Mouse (Mus musculus) cerebellum, postnatal 14 days (tissue): ENCODE data around the gene Tapbp.
"Not testable (repeated sequence)": the region's sequence is repeated elsewhere in the genome, so short reads cannot be mapped to it uniquely, and the experiment has no call there.

Experiments
- DNase-seq, 2 experiments: peaks; one replicate each; pipeline ENCODE4 v3.0.0; 2021; ENCODE audit warnings: mixed read lengths in 2 of 2

Gene Tapbp

DNA sequence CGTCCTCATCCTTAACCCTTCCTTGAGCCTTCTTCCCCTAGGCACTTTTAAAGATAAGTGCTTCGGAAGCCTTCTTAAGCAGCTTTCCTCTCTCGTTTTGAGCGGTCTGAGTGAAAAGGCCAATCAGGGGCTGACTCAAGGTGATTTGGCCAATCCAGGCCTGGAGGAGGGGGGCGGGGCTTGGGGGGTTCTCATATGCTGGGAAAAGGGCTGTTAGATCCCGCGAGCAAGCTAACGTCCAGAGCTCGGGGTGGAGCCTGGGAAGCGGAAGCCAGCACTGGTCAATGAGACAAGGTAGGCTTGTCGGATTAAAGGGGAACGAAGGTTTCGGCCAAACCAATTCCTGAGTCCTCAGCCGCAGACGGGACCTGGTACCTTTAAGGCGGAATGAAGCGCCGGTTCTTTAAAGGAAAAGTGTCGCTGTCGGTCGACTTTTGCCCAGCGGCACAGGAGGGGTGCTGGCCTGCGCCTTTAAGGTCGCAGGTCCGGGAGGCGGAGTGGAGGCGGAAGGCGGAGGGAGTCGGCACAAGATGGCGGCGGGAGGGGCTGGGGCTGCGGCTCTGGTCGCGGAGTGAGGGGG is at the start of gene Tapbp, which contains the start of gene Zbtb22:
Gene Tapbp, plus strand, starts transcription at position 229 of the 580 bp plus-strand sequence.
Gene Zbtb22, plus strand, starts transcription at position 234 of the 580 bp plus-strand sequence.
- DNase-seq: peak; percentile 98 to 99

DNA sequence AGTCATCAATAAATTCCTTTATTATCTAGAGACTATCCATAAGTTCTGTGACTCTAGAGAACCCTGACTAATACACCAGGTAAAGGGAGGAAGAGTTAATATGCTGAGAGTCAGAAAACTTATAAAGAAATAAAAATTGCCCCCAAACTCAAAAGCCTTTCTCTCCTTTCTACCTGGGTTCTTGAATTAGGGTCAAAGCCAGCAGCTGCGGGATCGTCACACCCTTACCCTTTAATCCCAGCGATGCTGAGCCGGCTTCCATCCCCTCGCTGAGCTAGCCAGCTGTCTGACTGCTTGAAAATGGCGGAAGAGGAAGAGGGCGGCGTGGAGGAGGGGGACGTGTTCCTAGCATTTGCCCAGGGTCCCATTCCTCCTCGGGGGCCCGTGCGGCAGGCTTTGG is 42.2 kb upstream of the Tapbp start, which contains the start of gene Gm7029:
Gene Gm7029, plus strand, starts transcription at position 301 of the 400 bp plus-strand sequence.
- not testable (repeated sequence) for DNase-seq

DNA sequence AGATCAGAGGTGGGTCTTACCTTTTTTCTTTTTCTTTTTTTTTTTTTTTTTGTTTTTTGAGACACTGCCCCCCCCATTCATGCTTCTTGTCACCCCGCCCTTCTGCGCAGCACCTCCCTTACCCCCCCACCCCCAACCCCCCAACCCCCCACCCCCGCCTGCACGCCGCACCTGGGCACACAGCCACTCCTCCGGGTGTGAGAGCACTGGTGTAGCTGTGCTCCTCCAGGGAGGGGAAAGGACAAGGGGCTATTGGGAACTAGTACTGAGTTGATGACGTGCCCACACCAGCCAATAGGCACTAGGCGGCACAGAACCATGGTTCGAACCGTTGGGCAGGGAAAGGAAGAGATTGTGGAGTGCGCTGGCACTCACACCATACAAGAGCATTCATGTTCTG is 41.3 kb upstream of the Tapbp start:
- peak; percentile 36 to 52 for DNase-seq

DNA sequence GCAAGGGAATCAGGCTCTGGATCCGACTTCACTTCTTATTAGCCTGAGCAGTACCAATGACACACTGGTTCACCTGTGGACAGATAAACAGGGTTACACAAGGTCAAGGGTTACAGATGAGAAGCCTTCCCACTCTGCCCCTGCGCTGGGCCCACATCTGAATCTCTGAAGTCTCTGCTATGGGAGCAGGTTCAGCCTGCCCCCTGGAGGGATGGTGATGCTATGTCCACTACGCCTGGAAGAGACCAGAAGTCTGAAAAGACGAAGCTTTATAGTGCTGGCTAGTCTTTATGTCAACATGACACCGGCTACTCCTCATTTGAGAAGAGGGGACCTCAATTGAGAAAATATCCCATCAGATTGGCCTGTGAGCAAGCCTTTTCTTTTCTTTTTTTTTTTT is 39.9 kb upstream of the Tapbp start:
- DNase-seq: not testable (repeated sequence)

DNA sequence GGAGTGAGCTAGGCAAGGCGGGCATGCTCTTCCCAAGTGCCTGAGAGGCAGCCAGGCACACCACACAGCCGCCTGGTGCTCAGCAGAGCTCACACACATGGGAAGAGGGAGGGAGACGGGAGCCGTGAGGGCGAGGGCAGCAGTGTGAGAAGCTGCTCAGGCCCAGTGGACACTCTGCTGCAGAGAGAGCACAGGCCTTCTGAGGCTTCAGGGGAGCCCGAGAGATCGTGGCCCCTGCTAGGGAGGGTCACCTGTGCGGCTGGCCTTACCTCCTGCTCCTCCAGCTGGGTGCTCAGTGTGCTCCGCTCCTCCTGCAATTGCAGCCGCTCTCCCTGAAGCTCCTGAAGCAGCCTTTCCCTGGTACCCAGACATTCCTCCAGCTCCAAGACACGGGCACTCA is 31.4 kb upstream of the Tapbp start:
- DNase-seq: not testable (repeated sequence)

DNA sequence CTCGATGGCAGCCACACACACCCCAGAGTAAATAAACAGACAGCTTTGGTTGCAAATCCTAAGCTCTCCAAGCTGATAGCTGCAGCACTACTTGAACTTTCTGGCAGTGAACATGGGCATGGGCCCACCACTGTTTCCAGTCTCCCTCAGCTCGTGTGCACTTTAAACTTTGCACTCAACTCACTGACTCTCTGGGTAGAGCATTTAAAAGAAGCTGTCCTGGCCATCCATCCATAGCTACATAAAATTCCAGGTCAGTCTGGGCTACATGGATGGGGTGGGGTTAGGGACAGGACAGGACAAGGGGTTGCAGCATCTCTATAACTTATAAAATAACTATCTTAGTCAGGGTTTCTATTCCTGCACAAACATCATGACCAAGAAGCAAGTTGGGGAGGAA is 27.9 kb upstream of the Tapbp start:
- not testable (repeated sequence) for DNase-seq

DNA sequence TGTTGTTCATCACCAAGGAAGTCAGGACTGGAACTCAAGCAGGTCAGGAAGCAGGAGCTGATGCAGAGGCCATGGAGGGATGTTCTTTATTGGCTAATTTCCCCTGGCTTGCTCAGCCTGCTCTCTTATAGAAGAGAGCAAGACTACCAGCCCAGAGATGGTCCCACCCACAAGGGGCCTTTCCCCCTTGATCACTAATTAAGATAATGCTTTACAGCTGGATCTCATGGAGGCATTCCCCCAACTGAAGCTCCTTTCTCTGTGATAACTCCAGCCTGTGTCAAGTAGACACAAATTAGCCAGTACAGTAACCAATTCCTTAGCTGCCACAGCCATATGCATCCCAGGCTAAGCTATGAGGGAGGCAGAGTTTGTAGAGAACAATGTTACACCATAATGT is 27.5 kb upstream of the Tapbp start:
- not testable (repeated sequence) for DNase-seq

DNA sequence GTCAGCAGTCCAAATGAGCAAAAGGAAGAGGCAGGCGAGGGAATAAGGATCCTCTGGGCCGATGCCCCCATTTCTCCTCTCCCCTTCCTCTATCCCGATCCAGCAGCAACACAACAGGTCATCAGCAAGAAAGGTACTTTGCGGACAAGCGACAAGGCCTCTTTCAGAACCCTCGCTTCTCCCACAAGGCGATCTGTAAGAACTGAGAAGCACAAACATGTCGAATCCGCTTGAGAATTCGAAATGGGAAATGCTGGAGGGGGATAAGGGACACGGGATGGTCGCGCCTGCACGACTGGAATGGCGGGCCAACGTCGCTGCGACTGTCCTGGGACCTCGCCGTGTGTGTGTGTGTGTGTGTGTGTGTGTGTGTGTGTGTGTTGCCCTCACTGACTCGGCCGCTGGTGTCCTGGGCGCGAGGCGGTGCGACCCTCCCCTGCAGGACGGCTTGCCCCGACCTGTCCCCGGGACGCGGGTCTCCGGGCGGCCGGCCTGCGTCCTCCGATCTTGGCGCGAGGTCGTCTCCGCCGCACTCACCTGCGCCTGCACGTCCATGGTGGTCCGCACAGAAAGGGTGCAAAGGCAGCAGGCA is 25.7 kb upstream of the Tapbp start:
- not testable (repeated sequence) for DNase-seq

DNA sequence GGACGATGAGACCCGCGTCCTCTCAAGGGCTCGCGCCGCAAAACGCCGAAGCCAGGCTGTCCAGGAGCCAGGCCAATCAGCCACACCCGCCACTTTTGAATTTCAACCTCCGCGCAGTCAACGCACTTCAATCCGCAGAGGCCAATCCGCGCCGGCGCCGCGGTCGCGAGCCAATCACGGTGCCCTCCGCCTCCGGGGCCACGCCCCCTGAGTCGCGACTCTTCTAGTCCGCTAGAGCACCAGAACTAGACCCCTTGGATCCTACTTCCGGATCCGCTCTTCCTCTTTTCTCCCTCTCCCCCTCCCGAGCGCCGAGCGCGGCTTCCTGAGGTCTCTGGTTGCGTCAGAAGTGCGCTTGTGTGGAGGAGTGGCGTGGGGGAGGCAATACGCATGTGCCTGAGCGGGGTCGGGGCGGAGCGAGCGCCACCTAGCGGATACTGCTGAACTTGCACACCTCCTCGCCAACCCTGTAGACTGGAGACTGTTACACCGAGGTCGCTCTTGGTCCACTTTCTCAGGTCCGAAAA is 25.1 kb upstream of the Tapbp start, which contains the start of gene Kifc1:
Gene Kifc1, minus strand, starts transcription at position 129 of the 527 bp plus-strand sequence.
- DNase-seq: peak; percentile 100

DNA sequence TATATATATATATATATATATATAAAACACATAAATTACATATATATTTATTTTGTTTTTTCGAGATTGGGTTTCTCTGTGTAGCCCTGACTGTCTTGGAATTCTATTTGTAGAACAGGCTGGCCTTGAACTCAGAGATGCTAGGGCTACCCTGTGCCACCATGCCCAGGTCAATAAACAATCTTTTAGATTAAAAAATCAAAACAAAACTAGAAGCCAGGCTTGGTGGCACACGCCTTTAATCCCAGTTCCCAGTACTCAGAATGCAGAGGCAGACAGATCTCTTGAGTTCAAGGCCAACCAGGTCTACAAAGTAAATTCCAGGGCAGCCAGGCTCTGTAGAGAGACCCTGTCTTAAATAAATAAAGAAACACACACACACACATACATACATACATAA is 24.3 kb upstream of the Tapbp start:
- DNase-seq: no peak

DNA sequence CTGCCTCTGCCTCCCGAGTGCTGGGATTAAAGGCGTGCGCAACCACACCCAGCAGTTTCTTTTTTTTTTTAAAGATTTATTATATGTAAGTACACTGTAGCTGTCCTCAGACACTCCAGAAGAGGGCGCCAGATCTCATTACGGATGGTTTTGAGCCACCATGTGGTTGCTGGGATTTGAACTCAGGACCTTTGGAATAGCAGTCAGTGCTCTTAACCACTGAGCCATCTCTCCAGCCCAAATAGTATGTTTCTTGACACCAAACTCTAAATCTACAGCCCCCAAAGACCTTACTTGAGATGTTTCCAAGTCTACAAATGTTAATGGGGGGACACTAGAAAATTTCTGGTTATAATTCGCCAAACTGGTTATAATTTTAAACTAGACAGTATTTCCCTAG is 23.8 kb upstream of the Tapbp start:
- not testable (repeated sequence) for DNase-seq

DNA sequence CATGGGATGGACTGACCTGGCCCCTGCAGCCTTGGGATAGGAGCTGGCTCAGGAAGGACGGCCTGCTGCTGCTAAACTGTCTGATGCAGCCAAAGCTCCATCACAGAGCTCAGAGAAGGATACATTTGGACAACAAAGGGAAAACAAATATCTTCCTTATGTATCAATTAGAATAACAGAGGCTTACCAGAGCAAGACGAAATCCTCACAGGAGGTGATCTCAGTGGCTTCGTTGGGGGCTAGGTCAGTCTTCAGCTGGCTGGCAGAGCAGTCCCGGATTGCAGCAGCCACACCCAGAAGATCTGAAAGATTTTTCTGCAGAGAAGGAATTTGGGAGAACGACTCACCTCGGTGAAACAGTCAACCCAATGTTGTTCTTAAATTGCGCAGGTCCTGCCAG is 23.3 kb upstream of the Tapbp start:
- no peak for DNase-seq

DNA sequence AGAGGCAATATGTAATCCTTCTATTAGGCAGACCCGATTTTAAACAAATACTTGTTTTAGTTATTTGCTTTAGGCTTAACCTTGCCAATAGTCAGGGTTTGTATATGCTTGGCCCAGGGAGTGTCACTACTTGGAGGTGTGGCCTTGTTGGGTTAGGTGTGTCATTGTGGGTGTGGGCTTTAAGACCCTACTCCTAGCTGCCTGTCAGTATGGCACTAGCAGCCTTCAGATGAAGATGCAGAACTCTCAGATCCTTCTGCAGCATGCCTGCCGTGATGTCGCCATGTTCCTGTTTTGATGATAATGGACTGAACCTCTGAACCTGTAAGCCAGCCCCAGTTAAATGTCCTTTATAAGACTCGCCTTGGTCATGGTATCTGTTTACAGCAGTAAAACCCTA is 22.7 kb upstream of the Tapbp start:
- not testable (repeated sequence) for DNase-seq

DNA sequence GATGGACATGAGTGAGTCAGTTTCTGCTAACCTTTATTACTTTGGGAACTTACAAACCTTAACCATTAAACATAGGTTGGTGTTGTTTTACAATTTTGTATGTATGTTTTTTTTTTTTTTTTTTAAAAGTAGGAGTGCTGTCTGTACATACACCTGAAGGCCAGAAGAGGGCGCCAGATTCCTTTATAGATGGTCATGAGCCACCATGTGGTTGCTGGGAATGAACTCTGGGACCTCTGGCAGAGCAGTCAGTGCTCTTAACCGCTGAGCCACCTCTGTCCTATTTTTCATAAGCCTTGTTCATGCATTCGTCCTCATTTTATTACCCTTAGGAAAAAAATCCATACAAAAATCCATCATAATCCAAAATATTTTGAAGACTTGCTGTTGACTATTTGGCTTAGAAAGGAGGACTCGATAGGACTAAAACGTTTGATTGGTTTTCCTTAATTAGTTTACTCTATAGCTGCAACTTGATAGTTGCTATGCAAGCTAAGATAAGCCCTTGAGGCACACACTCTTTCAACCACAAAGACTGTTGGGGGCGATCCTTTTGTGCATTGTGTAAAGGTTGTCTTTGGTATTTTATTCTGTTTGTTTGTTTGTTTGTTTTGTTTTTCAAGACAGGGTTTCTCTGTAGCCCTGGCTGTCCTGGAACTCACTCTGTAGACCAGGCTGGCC is 18.4 kb upstream of the Tapbp start:
- DNase-seq: peak; percentile 36 to 62

DNA sequence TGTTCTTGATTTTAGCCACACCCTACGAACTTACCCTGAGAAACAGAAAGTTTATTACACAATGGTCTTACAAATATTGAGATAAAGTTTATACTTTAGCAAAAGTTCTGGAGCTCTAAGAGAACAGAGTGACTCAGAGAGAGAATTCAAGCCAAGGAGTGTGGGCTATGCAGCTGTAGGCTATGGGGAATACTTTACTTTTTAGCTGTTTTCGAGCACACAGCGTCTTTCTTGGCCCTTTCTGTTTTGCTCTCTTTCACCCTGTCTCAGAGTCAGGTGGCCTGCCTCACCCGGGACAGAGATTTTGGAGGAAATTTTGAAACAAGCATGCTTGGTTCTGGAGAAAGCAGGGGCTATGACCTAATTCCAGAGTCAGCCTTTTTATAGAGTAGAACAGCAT is 17.5 kb upstream of the Tapbp start:
- DNase-seq: not testable (repeated sequence)

DNA sequence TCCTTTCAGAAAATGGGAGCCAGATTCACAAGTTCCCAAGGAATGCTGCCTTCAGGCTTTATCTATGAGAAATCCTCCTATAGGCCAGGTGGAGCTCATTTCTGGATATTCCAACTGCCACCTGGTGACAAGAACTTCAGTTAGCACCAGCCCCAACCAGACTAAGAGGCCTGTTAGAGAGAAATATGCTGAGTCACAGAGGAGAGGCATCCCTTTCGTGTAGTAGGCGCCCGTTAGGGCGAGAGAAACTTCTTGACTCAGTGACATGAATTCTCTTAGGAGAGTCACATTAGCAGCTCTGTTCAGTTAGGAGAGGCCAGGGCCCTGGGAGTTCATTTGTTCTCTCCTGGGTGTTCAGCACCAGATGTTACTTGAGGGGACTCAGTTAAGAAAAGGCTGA is 16.1 kb upstream of the Tapbp start:
- DNase-seq: peak in 1 of 2 experiments; percentile 26

DNA sequence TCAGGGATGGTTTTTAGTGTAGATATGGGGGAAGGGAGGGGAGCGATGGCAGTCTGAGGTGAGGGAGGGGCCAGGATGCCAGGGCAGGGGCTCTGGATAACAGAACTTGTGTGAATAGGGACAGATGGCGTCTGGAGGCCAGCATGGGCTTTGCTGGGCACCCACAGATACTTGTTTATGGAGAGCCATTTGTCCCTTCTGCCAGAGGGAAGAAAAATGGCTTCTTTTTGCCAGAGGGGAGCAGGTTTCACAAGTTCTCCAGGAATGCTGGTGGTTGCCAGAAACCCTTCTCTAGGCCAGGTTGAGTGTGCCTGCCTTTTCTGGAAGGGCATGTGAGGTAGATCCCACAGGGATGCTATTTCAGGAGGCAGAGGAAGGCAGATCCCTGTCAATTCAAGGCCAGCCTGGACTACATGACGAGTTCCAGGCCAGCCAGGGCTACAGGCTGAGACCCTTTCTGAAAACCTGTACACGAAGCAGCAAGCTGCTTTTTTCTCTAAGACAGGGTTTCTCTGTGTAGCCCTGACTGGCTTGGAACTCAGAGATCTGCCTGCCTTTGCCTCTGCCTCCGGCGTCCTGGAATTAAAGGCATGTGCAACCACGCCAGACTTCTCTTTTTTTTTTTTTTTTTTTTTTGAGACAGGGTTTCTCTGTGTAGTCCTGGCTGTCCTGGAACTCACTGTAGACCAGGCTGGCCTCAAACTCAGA is 15.3 kb upstream of the Tapbp start:
- DNase-seq: peak in 1 of 2 experiments; percentile 64

DNA sequence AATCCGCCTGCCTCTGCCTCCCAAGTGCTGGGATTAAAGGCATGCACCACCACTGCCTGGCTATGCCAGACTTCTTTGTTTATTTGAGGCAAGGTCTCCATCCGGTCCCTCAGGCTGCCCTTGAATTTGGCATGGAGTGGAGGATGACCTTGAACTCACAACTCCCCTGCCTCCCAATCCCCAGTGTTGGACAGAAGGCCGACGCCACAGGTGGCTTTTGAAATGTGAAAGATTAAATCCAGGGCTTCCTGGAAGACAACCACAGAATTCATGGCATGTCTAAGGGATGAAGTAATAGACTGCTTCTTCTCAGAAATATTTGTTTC is 14.7 kb upstream of the Tapbp start:
- DNase-seq: no peak

DNA sequence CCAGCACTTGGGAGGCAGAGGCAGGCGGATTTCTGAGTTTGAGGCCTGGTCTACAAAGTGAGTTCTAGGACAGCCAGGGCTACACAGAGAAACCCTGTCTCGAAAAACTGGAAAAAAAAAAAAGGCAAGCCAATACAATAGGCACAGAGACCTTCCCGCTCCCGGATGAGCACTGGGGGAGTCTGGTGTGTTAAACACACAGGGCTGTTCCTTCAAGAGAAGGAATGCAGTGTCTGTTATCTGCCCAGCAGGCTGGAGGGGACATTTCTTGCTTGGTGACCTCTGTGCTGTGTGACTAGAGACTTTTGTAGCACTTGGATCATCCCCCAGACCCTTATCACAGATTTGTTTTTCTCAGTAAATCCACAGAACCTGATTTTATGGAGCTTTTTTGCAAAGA is 14.0 kb upstream of the Tapbp start:
- no peak for DNase-seq

DNA sequence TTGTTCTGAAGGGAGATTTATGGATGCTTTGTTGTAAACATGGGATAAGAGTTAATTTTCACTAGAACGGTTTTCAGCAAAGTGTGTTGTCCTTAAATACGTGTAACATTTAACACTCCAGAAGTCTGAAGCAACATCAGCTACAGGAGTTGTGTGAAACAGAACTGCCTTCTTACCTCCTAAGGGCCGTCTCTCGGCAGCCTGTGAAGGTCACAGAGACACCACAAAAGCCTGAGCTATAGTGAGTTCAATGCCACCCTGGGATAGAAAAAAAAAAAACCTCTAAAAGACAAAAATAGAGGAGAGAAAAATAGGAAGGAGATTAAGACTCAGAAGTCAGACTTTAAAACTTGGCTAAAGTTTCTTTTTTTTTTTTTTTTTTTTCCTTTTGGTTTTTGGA is 13.6 kb upstream of the Tapbp start:
- DNase-seq: no peak

DNA sequence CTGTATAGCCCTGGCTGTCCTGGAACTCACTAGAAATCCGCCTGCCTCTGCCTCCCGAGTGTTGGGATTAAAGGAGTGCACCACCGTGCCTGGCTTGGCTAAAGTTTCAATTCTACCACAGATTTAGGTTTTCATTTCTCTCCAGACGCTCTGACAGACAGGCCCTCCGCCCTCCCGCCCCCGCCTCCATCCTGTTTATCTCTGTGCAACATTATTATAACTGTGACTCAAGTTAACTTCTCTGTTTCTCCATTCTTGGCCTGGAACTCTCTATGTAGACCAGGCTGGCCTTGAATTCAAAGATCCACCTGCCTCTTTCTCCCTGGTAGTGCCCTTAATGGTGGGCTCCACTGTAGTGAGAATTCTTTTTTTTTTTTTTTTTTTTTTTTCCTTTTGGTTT is 13.2 kb upstream of the Tapbp start:
- DNase-seq: no peak

DNA sequence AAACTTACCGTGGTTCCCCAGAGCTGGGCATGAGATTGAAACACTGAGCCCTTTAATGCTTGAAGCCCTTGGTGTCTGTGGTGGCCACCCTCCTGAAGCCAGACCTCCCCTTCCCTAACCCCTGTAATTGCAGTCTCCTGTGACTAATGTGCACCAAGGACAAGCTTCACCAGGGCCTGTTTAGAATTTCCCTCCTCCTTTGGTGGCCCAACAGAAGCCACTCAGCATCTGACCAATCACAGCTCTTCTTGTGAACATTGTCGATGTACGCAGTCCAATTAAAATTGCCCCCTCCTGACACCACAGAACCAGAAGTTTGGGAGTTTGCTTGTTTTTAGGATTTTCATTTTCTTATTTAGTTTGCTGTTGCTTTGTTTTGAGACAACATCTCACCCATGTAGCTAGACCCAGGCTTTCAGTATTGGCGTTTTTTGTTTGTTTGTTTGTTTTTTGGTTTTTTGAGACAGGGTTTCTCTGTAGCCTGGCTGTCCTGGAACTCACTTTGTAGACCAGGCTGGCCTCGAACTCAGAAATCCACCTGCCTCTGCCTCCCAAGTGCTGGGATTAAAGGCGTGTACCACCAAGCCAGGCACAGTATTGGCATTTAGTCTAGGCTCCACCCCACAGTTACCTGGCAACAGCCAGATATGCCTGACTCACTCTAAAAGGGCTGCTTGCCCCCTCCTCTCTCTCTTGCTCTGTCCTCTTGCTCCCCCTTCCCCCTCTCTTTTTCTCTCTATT is 11.6 kb upstream of the Tapbp start:
- not testable (repeated sequence) for DNase-seq
